Mouse (Mus musculus) small intestine, adult 2 months (tissue): Measurements from ENCODE around the gene Slc25a17.

ENCODE experiments used
- CTCF ChIP-seq: fragments of 200-500 bp; IDR thresholded peaks from 2 replicates; pipeline ENCODE4 v1.5.1; 2012; ENCODE audit warnings: low read depth, mild to moderate bottlenecking, control low read depth, inconsistent platforms, low read length, moderate library complexity, mixed read lengths; ENCODE audit not compliant: insufficient replicate concordance, insufficient read length; ENCODE audit errors: extremely low read depth
- POLR2A ChIP-seq: fragments of 200-500 bp; IDR thresholded peaks from 2 replicates; pipeline ENCODE4 v1.6.1; 2012; ENCODE audit warnings: low read depth, mild to moderate bottlenecking, control low read depth, inconsistent platforms, low read length, moderate library complexity

GRCm38 (mm10) chr15:81352638-81353037 lies 8.0 kb downstream of the Slc25a17 start:
- TF ChIP-seq CTCF: peak; percentile 27; the same call in 1 of the 2 replicates
- no peak for TF ChIP-seq POLR2A
